Mouse (Mus musculus) erythroblast, adult 5-6 weeks (primary cell): ENCODE data around the gene BC107364. TPM values are rescaled to one million over a fixed set of nuclear protein-coding genes. Genes with fewer than 3 reads are reported as not detected.
A peak's percentile ranks its signal among the peaks of the same experiment; 100 is the strongest.
"Not testable (repeated sequence)": the region's sequence is repeated elsewhere in the genome, so short reads cannot be mapped to it uniquely, and the experiment has no call there.

Experiments
- ATAC-seq: replicated peaks from 2 replicates; pipeline ENCODE4 v1.8.0; 2016; ENCODE audit warnings: moderate number of reproducible peaks, mild to moderate bottlenecking, moderate TSS enrichment, inconsistent platforms; ENCODE audit not compliant: poor library complexity, low FRiP score, severe bottlenecking
- total RNA-seq, 2 experiments: library from RNA; stranded (forward) in 1 of 2; stranded (reverse) in 1 of 2; fragments of 150-400 nt in 1 of 2; fragments of 200-764, 138-1000 nt in 1 of 2; gene quantifications; 2 replicates each; pipeline versions ENCODE4 v1.2.3 to v1.2.4; 2015 to 2017; ENCODE audit warnings: low replicate concordance in 2 of 2

BC107364 gene
- total RNA-seq, 2 experiments from 2014 or later = not detected

DNA sequence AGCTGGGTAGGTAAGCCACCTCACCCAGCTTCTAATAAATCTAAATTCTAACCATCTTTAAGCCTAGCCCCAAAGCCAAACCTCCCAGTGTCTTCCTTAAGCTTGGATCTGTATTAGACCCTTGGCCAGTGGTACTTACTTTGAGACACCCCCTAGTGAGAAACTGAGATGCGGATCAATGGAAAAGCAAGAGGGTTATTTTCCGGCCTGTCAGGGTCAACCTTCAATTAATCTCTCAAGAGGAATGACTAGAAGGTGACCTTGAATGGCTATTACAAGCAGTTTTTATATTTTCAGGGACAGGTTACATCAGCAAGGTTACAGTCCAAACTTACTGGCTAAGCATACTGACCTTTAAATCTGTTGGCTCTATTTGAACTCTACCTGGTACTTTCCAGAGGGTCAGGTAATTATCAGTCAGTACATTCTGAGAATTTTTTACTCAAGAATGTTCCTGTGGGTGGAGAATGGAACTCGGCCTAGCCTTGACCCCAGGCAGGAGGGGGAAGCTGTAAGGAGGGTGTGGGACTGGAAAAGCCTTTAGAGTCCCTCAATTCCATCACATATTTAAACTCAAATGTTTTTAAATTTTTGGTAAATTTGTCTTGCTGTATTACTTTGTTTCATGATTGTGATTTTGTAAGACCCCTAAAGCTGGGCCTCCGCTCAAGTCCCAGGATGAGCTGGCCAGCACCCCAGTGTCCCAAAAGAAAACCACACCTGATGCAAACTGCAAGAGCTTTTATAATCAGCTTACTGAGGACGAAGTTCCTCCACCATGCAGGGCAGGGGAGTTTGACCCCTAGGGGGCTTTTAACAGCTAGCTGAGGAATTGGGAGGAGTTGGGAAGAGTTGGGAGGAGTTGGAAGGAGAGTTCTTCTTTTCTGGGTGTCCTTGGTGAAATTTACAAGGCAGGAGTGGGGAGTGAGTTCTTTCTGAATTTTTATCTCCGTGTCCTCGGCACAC lies 34.0 kb downstream of the BC107364 start:
- ATAC-seq = no peak

DNA sequence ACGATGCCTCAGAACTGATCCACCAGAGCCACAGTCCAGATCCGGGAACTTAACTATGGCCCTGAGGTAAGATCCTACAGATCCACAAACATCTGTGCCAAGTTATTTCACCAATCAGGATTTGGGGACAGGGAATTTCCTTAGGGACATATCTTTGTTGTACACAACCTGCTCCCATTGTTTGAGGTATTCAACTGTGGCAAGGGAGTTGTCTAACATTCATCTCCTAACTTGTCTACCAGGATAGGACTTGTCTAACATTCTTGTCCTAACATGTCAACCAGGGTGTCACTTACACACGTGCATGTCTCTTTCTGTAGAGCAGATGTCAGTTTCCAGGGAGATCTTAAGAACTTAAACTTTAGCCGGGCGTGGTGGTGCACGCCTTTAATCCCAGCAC lies 35.5 kb downstream of the BC107364 start:
- no peak for ATAC-seq

DNA sequence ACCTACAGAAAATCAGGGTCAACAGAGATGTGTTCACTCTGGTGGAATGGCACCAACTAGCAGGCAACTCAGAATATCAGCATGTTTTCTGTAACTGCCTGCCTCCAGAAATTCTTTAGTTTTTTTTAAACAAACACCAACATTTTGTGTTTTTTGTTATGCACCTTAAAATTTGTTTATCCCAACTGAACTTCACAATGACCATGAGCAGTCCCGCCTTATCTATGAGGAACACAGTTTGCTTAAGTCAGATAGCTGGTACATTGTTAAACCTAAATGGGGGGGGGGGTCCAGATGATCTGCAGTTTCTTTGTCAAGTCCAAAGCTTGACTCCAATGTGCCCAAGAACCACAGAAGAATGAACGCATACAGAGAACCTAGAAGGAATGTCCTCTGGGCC lies 36.0 kb downstream of the BC107364 start:
- no peak for ATAC-seq

DNA sequence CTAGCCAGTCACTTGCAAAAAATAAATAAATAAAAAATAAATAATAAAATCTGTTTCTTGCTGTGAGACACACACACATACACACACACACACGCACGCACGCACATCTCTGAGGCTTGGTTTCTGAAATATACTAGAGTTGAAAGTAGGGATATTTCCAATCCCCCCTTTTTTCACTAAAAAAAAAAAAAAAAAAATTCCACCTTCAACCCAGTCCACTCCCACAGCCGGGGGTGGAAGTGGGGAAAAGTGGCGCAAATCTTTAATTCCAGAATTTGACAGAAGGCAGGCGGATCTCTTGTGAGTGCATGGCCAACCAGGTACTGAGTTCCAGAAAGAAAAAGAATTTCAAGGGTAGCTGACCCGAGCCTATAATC lies 37.2 kb downstream of the BC107364 start:
- no peak for ATAC-seq

DNA sequence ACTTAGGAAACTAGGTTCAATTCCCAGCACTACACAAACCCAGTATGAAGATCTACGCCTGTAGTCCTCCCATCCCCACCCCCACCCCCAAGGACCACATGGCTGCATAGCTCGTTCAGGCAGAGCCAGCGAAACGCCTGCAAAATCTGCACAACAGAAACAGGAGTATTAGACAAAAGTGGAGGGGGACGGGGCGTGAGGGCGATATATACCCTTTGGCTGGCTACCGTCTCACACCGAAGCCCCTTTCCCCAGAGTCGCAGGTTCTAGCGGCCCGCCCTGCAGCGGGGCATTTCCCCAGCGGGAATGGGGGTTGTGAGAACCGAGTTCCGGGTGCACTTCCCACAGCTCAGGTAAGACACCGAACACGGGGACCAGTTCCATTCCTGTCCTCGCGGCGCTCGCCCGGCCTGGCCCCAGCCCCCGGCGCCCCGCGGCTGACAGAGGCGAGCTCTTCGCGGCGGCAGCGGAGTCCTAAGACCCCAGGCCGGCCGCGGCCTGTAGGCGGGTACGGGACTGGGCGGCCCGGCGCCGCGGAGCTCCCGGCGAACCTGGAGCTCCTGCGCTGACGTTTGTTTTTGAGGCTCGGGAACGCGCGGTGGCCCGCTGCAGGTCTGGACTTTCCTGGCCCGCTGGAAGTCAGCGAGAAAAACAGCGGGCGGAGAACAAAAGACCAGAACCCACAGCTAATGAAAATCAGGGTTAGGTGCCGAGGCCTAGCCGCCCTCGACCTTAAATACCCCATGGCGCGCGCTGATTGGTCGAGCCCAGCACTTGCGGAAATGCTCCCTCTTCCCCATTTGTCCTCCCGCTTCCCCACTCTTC lies 37.8 kb downstream of the BC107364 start:
- peak; percentile 95 for ATAC-seq

DNA sequence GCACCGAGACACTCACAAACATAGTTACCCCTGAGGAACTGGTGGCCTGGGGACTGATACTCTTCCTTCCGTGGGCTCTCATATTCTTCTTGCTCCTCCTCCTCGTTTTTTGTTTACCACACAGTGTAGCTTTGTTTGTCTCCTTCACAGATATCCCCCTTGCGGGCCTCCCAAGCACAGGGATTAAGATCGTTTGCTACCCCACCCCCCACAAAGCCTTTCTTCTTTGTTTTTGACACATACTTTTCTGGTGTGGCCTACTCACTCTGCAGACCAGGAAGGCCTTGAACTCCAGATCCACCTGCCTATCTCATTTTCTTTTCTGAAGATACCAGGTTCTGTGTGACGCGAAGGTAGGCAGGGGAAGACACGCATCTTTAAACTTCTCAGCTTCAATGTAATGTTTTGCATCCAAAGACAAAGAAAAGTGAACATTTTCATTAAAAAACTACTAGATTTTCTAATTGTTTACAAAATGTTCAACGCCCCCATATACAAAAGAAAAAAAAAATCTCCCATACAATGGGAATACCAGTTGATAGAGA lies 38.5 kb downstream of the BC107364 start:
- ATAC-seq = no peak

DNA sequence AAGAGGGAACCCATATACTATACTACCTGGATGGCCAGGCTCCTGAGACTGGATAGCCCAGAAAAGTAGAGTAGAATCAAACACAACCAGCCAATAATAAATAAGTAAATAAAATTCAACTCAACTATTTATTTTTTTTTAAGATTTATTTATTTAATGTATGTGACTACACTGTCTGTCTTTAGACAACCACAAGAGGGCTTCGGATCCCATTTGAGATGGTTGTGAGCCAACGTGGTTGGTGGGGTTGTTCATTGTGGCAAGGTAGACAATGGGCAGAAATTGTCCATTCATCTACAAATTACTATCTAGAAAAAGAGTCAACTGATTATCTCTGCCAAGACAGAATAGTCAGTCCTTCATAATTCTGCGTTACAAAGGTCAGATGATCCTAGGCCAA lies 40.3 kb downstream of the BC107364 start:
- ATAC-seq = no peak

DNA sequence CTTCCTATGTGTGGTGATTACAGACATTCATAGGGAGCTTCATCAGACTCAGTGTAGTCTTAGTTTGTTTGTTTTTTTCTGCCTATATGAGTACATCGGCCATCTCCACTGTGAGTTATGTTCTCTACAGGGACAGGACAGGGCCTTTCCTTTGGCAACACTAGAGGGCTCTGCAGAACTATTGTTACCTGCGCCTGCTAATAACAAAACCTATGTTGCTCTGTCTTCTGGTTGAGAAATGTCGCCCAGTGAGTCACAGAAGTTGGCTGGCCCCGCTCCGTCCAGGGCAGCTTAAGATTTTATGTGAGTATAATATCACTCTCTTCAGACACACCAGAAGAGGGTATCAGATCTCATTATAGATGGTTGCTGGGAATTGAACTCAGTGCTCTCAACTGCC lies 41.1 kb downstream of the BC107364 start:
- ATAC-seq = no peak

DNA sequence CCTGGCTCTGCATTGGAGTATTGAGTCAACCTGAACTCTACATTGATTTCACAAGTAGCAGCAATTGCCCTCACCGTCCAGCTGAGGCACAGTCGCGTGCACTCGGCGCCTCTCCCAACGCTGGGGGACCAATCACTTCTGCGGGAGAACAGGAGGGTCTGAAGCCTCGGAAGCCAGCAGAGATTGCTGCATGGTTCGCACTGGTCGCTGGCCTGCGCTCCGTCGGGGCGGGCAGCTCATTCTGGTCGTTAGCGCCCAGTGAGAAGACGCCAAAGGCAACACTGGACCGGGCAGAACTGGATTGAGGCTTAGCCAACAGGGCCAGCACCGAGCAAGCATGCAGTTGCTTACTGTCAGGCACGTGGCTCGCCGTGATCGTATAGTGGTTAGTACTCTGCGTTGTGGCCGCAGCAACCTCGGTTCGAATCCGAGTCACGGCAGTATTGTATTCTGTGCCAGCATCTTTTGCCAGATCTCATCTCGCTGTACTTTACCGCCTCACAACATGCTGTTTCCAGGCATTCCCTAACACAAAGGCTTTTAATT lies 42.3 kb downstream of the BC107364 start:
- no peak for ATAC-seq

DNA sequence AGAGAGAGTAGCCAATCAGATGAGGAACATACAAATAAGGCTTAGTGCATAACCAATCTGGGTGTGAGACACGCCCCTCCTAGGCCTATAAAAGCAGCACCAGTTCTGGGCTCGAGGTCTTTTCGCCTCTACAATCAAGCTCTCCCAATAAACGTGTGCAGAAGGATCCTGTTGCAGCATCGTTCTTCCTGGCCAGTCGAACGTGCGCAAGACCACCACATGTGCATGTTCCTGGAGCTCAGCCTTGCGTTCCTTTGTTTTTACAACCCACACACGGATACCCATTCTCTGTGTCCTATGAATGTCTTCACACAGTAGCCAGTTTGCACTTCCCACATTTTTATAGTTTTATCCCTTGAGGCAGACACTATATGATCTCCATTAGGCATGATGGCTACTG lies 44.0 kb downstream of the BC107364 start:
- ATAC-seq = not testable (repeated sequence)

DNA sequence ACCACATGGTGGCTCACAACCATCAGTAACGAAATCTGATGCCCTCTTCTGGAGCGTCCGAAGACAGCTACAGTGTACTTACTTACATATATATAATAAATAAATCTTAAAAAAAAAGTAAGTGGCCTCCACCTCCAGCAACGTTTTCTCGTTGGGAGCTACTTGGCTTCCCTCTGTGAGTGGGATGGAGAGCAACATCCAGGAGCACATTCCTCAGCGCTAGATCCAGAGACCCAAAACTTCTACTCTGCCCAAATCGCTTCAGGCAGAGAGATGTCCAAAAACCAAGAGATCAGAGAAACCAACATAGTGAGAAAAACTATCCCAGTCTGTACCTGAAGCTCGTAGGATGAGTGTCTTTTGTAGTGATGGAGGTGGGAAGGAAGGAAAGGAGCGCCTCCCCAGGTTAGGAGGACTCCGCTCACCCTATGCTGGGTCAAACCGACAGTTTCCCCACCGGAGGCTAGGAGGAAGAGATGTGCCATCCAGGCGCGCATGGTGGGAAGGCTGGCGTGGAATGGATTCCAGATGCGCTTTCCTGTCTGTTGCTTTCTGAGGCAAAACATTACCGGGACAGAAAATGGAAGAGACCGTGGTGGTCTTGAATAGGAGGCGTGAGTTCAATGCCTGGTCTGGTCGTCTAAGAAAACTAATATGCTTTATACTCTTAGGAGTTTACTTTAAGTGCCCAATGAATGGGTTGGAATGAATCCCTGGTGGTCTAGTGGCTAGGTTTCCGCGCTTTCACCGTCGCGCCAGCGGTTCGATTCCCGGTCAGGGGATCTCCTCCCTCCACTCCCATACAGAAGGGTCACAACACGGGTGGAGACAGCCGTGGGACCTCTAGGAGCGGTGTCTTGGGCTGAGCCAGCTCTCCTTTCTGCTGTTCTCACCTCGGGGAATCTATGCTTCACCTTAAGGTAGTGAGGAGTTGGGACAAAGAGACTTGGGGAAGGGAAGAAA lies 46.3 kb downstream of the BC107364 start:
- no peak for ATAC-seq

DNA sequence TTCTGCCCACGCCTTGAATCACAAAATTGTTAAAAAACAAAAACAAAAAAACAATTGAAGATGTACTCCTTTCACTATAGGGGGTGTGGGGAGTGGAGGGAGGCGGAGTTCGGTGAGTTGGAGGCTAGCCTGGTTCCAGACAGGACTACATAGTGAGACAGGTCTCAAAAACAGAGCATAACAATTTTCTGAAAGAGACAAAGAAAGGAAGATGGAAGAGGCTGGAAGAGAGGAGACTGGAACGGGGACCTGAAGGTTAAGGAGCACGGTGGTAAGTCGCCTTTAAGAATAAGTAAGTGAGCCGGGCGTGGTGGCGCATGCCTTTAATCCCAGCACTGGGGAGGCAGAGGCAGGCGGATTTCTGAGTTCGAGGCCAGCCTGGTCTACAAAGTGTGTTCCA lies 47.1 kb downstream of the BC107364 start:
- no peak for ATAC-seq

DNA sequence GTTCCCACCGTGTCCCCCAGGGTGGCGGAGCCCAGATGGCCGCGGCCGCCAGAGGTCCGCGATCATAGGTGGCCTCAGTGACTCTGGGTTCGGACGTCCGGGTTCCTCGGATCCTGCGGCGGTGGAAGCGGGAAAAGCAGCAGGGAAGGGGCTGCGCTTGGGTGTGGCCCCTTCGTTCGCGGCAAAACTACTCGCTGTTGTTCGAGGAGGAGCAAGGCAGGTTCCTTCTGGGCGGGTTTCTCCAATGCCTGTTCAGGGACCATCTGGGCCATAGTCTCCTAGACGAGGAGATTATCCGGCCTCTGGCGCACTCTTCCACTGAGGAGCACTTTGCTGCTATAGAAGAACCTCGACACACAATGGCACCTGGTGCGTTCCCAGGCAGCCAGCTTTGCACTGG lies 47.7 kb downstream of the BC107364 start:
- ATAC-seq = no peak

DNA sequence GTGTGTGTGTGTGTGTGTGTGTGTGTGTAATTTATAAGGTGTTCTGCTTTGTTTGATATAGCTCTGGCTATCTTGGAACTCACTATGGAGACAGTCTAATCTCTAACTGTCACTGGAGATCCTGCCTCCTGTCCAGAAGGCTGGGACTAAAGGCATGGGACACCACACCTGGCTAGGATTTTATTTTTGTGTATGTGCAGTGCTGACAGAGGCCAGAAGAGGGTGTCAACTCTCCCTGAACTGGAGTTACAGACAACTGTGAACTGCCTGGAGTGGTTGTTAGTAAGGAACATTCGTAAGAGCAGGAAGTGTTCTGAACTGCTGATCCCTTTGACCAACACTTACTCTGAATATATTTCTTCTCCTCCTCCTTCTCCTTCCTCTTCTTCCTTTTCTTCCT lies 49.1 kb downstream of the BC107364 start:
- peak; percentile 60; the same call in 1 of the 2 replicates for ATAC-seq

DNA sequence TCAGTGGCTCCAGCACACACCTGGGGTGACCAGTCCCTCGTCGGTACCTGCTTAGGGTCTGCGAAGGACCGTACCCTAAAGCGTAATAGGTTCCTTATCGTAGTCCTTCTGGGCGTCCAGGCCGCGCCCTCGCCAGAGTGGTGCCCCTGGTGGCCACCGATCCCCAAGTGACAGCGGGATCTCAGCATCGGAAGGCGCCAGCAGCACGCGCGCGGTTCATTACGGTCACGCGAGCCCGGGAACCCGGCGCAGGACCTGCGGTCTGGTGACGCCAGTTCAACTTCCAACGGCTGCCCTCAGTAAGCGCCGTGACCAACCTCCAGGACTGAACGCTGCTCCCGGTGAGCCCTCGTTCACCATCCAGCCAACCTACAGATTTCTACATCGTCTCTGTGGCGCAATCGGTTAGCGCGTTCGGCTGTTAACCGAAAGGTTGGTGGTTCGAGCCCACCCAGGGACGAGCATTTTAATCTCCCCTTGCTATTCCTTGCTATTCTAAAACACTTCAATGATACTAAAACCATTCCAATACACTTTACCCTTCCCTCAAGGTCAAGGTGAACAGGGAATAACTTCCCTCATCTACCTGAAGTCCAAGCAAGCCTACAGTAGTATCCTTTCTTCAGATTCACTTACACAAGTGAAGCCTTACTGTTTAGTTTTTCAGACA lies 50.1 kb downstream of the BC107364 start:
- peak; percentile 57; the same call in 1 of the 2 replicates for ATAC-seq

DNA sequence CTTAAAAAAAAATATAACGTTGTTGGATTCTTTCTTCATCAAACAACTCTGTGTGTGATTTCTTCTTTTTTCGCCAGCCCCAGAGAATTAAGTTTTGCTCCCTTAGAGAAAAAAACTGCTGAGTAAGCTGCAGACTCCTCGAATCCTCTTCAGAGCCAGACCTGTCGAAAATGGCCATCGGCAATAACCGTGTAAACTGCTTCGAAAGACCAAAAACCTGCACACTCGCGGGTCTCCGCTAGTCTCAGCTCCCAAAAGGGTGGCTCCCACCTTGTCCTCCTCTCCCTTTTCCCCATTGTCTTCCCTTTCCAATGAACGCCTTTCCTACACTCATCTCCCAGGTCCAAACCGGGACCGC lies 50.7 kb downstream of the BC107364 start:
- no peak for ATAC-seq

DNA sequence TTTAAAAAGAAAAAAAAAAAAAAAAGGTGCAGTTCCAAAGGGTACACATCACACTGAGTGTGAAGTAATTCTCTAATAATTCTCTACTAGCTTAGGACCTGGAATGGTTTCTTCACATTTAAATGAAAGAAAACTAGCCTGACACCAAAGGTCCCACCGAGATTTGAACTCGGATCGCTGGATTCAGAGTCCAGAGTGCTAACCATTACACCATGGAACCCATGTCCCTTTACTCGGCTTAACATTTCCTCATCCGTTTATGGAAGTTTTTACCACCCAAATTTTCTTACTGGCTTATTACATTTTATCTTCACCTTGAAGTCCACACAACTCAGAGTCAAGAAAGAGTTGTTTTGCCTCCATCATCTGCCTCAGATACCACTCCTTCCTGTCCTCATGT lies 53.2 kb downstream of the BC107364 start:
- ATAC-seq = no peak

DNA sequence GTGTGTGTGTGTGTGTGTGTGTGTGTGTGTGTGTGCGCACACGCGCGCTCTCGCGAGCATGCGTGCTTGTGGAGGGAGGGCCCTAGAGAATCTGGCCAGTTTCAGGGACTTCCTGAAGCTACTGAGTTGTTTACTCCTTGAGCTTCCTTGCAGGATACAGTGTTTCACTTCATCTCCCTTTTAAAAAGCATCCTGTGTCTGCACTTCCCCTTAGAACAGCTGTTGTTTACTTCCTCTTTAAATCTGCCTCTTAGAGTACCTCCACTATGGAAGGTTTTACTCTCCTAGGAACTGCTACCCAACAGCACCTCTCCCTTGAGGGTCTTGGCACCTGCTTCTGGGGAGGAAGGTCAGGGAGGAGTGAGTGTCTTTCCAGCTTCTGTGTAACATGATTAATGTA lies 55.2 kb downstream of the BC107364 start:
- ATAC-seq = no peak

DNA sequence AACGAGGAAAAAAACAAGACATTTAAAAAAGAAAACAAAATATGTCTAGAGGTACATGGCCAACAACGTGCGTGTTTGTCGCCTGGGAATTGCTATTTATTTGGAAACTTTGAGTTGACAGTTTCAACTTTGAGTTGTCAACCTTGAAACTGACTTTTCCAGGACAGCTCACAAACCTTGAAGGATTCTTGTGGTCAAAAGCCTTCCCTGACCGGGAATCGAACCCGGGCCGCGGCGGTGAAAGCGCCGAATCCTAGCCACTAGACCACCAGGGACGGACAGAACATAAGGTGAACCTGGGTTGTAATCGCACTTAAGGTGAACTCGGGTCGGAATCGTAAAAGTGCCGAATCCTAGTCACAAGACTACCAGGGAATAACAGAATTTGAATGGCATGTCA lies 64.9 kb downstream of the BC107364 start:
- ATAC-seq = not testable (repeated sequence)
